Mouse (Mus musculus): Measurements from ENCODE around the gene Sgms1. TPM values are rescaled to one million over a fixed set of nuclear protein-coding genes. Genes with fewer than 3 reads are reported as not detected.

The Sgms1 gene
- polyA plus RNA-seq, 1 experiment, result 5.3 TPM

GRCm38 (mm10) chr19:32262805-32263572, 126.5 kb downstream of the Sgms1 start:
- H3K4me3 ChIP-seq (ENCODE audit: insufficient read depth, poor library complexity, severe bottlenecking), result no peak overlapping the region
- no peak overlapping the region for H3ac ChIP-seq (ENCODE audit: control insufficient read depth, insufficient read length, low read depth)
- H3K36me3 ChIP-seq (ENCODE audit: control insufficient read depth, insufficient read depth), result no peaks in the 10 kb centered on the region
- no peaks in the 10 kb centered on the region for H3K79me2 ChIP-seq (ENCODE audit: control insufficient read depth, insufficient read depth)
- no peak for TF ChIP-seq MYOG (IDR thresholded peaks at IDR 0.05; ENCODE audit: control insufficient read depth, extremely low read depth, insufficient read length)
- TF ChIP-seq FOSL1 (IDR thresholded peaks at IDR 0.05; ENCODE audit: insufficient read depth, low read length, poor library complexity, severe bottlenecking), result no peak
- TF ChIP-seq USF1 (IDR thresholded peaks at IDR 0.05; ENCODE audit: low read depth), result no peak
- no peak for TF ChIP-seq MYOD1 (IDR thresholded peaks at IDR 0.05; ENCODE audit: control insufficient read depth, insufficient read length, low read depth)
- TF ChIP-seq MAX (IDR thresholded peaks at IDR 0.05), result no peak
- TF ChIP-seq CEBPB (IDR thresholded peaks at IDR 0.05; ENCODE audit: low read depth), result no peak
- TF ChIP-seq CTCF (IDR thresholded peaks at IDR 0.05; ENCODE audit: control insufficient read depth, insufficient read depth, insufficient read length), result no peak
- no peaks in the 10 kb centered on the region for H3K79me3 ChIP-seq (ENCODE audit: low read depth)
- no peaks in the 10 kb centered on the region for H3K27me3 ChIP-seq (ENCODE audit: control insufficient read depth, insufficient read depth, insufficient read length)

GRCm38 (mm10) chr19:32260869-32261688, 128.4 kb downstream of the Sgms1 start:
- Histone ChIP-seq H3K79me3 (ENCODE audit: low read depth) (no peaks in the 10 kb centered on the region), H3ac (ENCODE audit: control insufficient read depth, insufficient read length, low read depth) (no peak overlapping the region), H3K27me3 (ENCODE audit: control insufficient read depth, insufficient read depth, insufficient read length) (no peaks in the 10 kb centered on the region), H3K36me3 (ENCODE audit: control insufficient read depth, insufficient read depth) (no peaks in the 10 kb centered on the region), H3K4me3 (ENCODE audit: insufficient read depth, poor library complexity, severe bottlenecking) (no peak overlapping the region), H3K79me2 (ENCODE audit: control insufficient read depth, insufficient read depth) (no peaks in the 10 kb centered on the region)
- TF ChIP-seq FOSL1 (IDR thresholded peaks at IDR 0.05; ENCODE audit: insufficient read depth, low read length, poor library complexity, severe bottlenecking), result no peak
- no peak for TF ChIP-seq USF1 (IDR thresholded peaks at IDR 0.05; ENCODE audit: low read depth)
- no peak for TF ChIP-seq CEBPB (IDR thresholded peaks at IDR 0.05; ENCODE audit: low read depth)
- no peak for TF ChIP-seq MAX (IDR thresholded peaks at IDR 0.05)
- TF ChIP-seq CTCF (IDR thresholded peaks at IDR 0.05; ENCODE audit: control insufficient read depth, insufficient read depth, insufficient read length), result no peak
- no peak for TF ChIP-seq MYOG (IDR thresholded peaks at IDR 0.05; ENCODE audit: control insufficient read depth, extremely low read depth, insufficient read length)
- TF ChIP-seq MYOD1 (IDR thresholded peaks at IDR 0.05; ENCODE audit: control insufficient read depth, insufficient read length, low read depth), result no peak

GRCm38 (mm10) chr19:32259830-32260229, 129.7 kb downstream of the Sgms1 start:
- no peaks in the 10 kb centered on the region for H3K27me3 ChIP-seq (ENCODE audit: control insufficient read depth, insufficient read depth, insufficient read length)
- no peaks in the 10 kb centered on the region for H3K36me3 ChIP-seq (ENCODE audit: control insufficient read depth, insufficient read depth)
- H3K79me2 ChIP-seq (ENCODE audit: control insufficient read depth, insufficient read depth), result no peaks in the 10 kb centered on the region
- no peaks in the 10 kb centered on the region for H3K79me3 ChIP-seq (ENCODE audit: low read depth)
- TF ChIP-seq CEBPB (IDR thresholded peaks at IDR 0.05; ENCODE audit: low read depth) (no peak), FOSL1 (IDR thresholded peaks at IDR 0.05; ENCODE audit: insufficient read depth, low read length, poor library complexity, severe bottlenecking) (no peak), MYOD1 (IDR thresholded peaks at IDR 0.05; ENCODE audit: control insufficient read depth, insufficient read length, low read depth) (no peak), CTCF (IDR thresholded peaks at IDR 0.05; ENCODE audit: control insufficient read depth, insufficient read depth, insufficient read length) (no peak), MYOG (IDR thresholded peaks at IDR 0.05; ENCODE audit: control insufficient read depth, extremely low read depth, insufficient read length) (no peak), USF1 (IDR thresholded peaks at IDR 0.05; ENCODE audit: low read depth) (no peak), MAX (IDR thresholded peaks at IDR 0.05) (no peak)
- H3ac ChIP-seq (ENCODE audit: control insufficient read depth, insufficient read length, low read depth), result no peak overlapping the region
- no peak overlapping the region for H3K4me3 ChIP-seq (ENCODE audit: insufficient read depth, poor library complexity, severe bottlenecking)

- Histone ChIP-seq H3ac (ENCODE audit: control insufficient read depth, insufficient read length, low read depth) (no peak overlapping the region), H3K36me3 (ENCODE audit: control insufficient read depth, insufficient read depth) (no peaks in the 10 kb centered on the region), H3K79me2 (ENCODE audit: control insufficient read depth, insufficient read depth) (no peaks in the 10 kb centered on the region), H3K27me3 (ENCODE audit: control insufficient read depth, insufficient read depth, insufficient read length) (no peaks in the 10 kb centered on the region), H3K79me3 (ENCODE audit: low read depth) (no peaks in the 10 kb centered on the region), H3K4me3 (ENCODE audit: insufficient read depth, poor library complexity, severe bottlenecking) (no peak overlapping the region)
- TF ChIP-seq MAX (IDR thresholded peaks at IDR 0.05), result no peak
Measured at GRCm38 (mm10) chr19:32259048-32259447, 130.5 kb downstream of the Sgms1 start.

GRCm38 (mm10) chr19:32258146-32258545, 131.4 kb downstream of the Sgms1 start:
- H3K36me3 ChIP-seq (ENCODE audit: control insufficient read depth, insufficient read depth), result no peaks in the 10 kb centered on the region
- TF ChIP-seq FOSL1 (IDR thresholded peaks at IDR 0.05; ENCODE audit: insufficient read depth, low read length, poor library complexity, severe bottlenecking) (no peak), CEBPB (IDR thresholded peaks at IDR 0.05; ENCODE audit: low read depth) (no peak), MYOD1 (IDR thresholded peaks at IDR 0.05; ENCODE audit: control insufficient read depth, insufficient read length, low read depth) (no peak), USF1 (IDR thresholded peaks at IDR 0.05; ENCODE audit: low read depth) (no peak), MYOG (IDR thresholded peaks at IDR 0.05; ENCODE audit: control insufficient read depth, extremely low read depth, insufficient read length) (no peak), MAX (IDR thresholded peaks at IDR 0.05) (no peak), CTCF (IDR thresholded peaks at IDR 0.05; ENCODE audit: control insufficient read depth, insufficient read depth, insufficient read length) (no peak)
- H3K79me3 ChIP-seq (ENCODE audit: low read depth), result no peaks in the 10 kb centered on the region
- no peaks in the 10 kb centered on the region for H3K27me3 ChIP-seq (ENCODE audit: control insufficient read depth, insufficient read depth, insufficient read length)
- H3K4me3 ChIP-seq (ENCODE audit: insufficient read depth, poor library complexity, severe bottlenecking), result no peak overlapping the region
- no peaks in the 10 kb centered on the region for H3K79me2 ChIP-seq (ENCODE audit: control insufficient read depth, insufficient read depth)
- H3ac ChIP-seq (ENCODE audit: control insufficient read depth, insufficient read length, low read depth), result no peak overlapping the region

All from C2C12 (cell line).